ENCODE assay signal across 17 mouse cellular contexts in genomic region chr10:70263681-70264189, GRCm38 (mm10). TPM values are rescaled to one million over a fixed set of nuclear protein-coding genes. Genes with fewer than 3 reads are reported as not detected.
DNase-seq lines count a peak whose midpoint lies in the region; ATAC-seq and TF ChIP-seq lines count a peak whose summit lies in the region.
"Had no signal": no experiment of that assay in that cellular context is flagged by ENCODE, and none has a peak within 500 bp of the region (broad histone marks: within the 10 kb centered on the region; RNA-seq: fewer than 3 reads in every experiment).

No protein-coding gene starts in this region.

- H3K4me3 ChIP-seq in heart, embryonic 10.5 days, result no peak overlapping the region
- H3K4me3 ChIP-seq in intestine, postnatal 0 days (ENCODE audit: low read depth, low read length), result no peak overlapping the region
- H3K4me3 ChIP-seq: forebrain, embryonic 10.5 days; midbrain, embryonic 13.5 days; stomach, embryonic 15.5 days had no signal

- H3K36me3 ChIP-seq in heart, embryonic 10.5 days, result no peaks in the 10 kb centered on the region
- no peaks in the 10 kb centered on the region for H3K36me3 ChIP-seq in intestine, postnatal 0 days (ENCODE audit: control insufficient read depth, insufficient read depth)
- H3K36me3 ChIP-seq: forebrain, embryonic 10.5 days; midbrain, embryonic 13.5 days; stomach, embryonic 15.5 days had no signal

- H3K9ac ChIP-seq in intestine, postnatal 0 days (ENCODE audit: low read depth, low read length), result no peak overlapping the region
- H3K9ac ChIP-seq: midbrain, embryonic 13.5 days; stomach, embryonic 15.5 days had no signal

- no peak overlapping the region for H3K4me2 ChIP-seq in intestine, postnatal 0 days (replicated peaks; ENCODE audit: low read depth)
- H3K4me2 ChIP-seq: midbrain, embryonic 13.5 days; stomach, embryonic 15.5 days had no signal

- 87% methylated on average over 4 of the region's 4 CpGs for WGBS in heart, embryonic 10.5 days
- 84% methylated on average over 4 of the region's 4 CpGs for WGBS in intestine, postnatal 0 days

- H3K27ac ChIP-seq in heart, embryonic 10.5 days, result no peak overlapping the region
- no peak overlapping the region for H3K27ac ChIP-seq in intestine, postnatal 0 days (ENCODE audit: low read depth, low read length)
- H3K27ac ChIP-seq: forebrain, embryonic 10.5 days; midbrain, embryonic 13.5 days; stomach, embryonic 15.5 days had no signal

- H3K9me3 ChIP-seq in heart, embryonic 10.5 days, result no peaks in the 10 kb centered on the region
- no peaks in the 10 kb centered on the region for H3K9me3 ChIP-seq in intestine, postnatal 0 days (ENCODE audit: control insufficient read depth)
- H3K9me3 ChIP-seq: forebrain, embryonic 10.5 days; midbrain, embryonic 13.5 days; stomach, embryonic 15.5 days had no signal

- ATAC-seq in intestine, postnatal 0 days, result no peak
- ATAC-seq: midbrain, embryonic 13.5 days had no signal

- peak; percentile 7 to 20 for DNase-seq in heart, adult 18-20 months
- DNase-seq in heart, embryonic 10.5 days (ENCODE audit: low spot score), result no peak
- peak; percentile 15 for DNase-seq in 3T3-L1 (ENCODE audit: low read depth, low spot score)
- DNase-seq in brain, adult 2 months (ENCODE audit: low read depth, low spot score), result peak; percentile 31
- DNase-seq in kidney, postnatal 10 days, result peak; percentile 34
- DNase-seq in spleen, postnatal 14 days (ENCODE audit: low spot score in 2 of 2), result no peak
- DNase-seq: cerebellum, adult 8-10 months; lung, postnatal 36 days; thymus, postnatal 36 days had no signal

- H3K27me3 ChIP-seq in heart, embryonic 10.5 days (ENCODE audit: insufficient read depth, poor library complexity, severe bottlenecking), result no peaks in the 10 kb centered on the region
- no peaks in the 10 kb centered on the region for H3K27me3 ChIP-seq in intestine, postnatal 0 days (replicated peaks; ENCODE audit: control insufficient read depth, insufficient read depth, low read length)
- H3K27me3 ChIP-seq: midbrain, embryonic 13.5 days; stomach, embryonic 15.5 days had no signal

- TF ChIP-seq CTCF in intestine, postnatal 0 days (IDR thresholded peaks at IDR 0.05; ENCODE audit: low read depth), result no peak

- H3K4me1 ChIP-seq in heart, embryonic 10.5 days, result no peaks in the 10 kb centered on the region
- no peaks in the 10 kb centered on the region for H3K4me1 ChIP-seq in intestine, postnatal 0 days (replicated peaks; ENCODE audit: control insufficient read depth, insufficient read depth, low read length)
- H3K4me1 ChIP-seq: stomach, embryonic 15.5 days had no signal

RNA-seq across cellular contexts. Expression of gene Slc16a9, which starts 18.8 kb away (rescaled TPM):
- total RNA-seq in heart, adult 18-20 months (2021), result 1 to 10 TPM; 3.2 TPM
- polyA plus RNA-seq in heart, embryonic 10.5 days (2016; fragmentation: Nextera tagmentation; extraction: Ambion mirVana), result 0.91 and 1.6 TPM in 2 replicates
- polyA plus RNA-seq in intestine, postnatal 0 days (2015; fragmentation: Nextera tagmentation; extraction: Ambion mirVana), result 0.52 and 0.78 TPM in 2 replicates
- total RNA-seq: MEL had no signal

RNA-seq across cellular contexts. Expression of gene Mrln, which starts 59.3 kb away (rescaled TPM):
- total RNA-seq in heart, adult 18-20 months (2021), result 1 to 10 TPM; 4.0 TPM
- 0.63 and 1.2 TPM in 2 replicates for polyA plus RNA-seq in heart, embryonic 10.5 days (2016; fragmentation: Nextera tagmentation; extraction: Ambion mirVana)
- polyA plus RNA-seq in intestine, postnatal 0 days (2015; fragmentation: Nextera tagmentation; extraction: Ambion mirVana), result not detected in 2 replicates
- total RNA-seq: layer of hippocampus, adult 8-10 months; left cerebral cortex, postnatal 25 days; liver, adult 2 months; MEL had no signal
- polyA plus RNA-seq: liver, adult 2 months; midbrain, embryonic 13.5 days had no signal

Comparison
In these comparisons a context has a peak if more than half of its experiments do, and no peak if none do; other contexts are left out.
1. DNase-seq: peak in heart, adult 18-20 months (2 of 2), 3T3-L1 (single experiment), brain, adult 2 months (single experiment) and kidney, postnatal 10 days (single experiment); none in heart, embryonic 10.5 days (single experiment) and spleen, postnatal 14 days (0 of 2).